Mouse (Mus musculus): ENCODE measurements at regions not wholly inside any gene's neighbourhood (a gene's known extent, or its start where the extent isn't known, plus 50 kb on each side); places are given as distances from the start of the nearest gene placed in this dataset.

DNA sequence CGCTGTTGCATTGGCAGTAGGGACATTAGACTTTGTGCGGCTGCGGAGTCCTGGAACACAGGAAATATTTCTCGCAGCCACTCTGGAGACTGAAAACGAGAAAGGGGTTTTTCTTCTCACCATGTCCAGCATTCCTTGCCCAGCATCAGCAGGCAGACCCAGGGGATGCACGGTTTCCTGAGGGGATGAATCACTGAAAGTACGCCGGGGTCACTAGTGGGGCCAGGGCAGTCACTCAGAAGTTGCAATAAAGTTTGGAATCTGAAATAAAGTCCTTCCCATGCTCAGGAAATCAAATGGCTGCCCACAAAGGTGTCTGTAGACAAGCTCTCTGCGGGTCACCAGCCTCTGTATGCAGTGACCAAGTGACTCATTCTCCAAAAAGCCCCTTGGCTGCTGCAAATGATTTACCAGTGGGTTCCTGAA is 248.2 kb upstream of the Msx2 start:
- H3K4me2 ChIP-seq: no peak overlapping the region

GRCm38 (mm10) chr13:53717582-53717981 is 244.7 kb upstream of the Msx2 start:
- no peaks in the 10 kb centered on the region for H3K27me3 ChIP-seq (ENCODE audit: insufficient read depth, low read length)
- H3K4me2 ChIP-seq: no peak overlapping the region
- no peak overlapping the region for H3K27ac ChIP-seq (ENCODE audit: low read depth)
- 59% methylated on average over 4 of the region's 4 CpGs for WGBS
- no peak overlapping the region for H3K4me3 ChIP-seq (ENCODE audit: low read depth, low read length)
- DNase-seq (no peak), ATAC-seq (ENCODE audit: insufficient read depth) (no peak)
- TF ChIP-seq CTCF (IDR thresholded peaks at IDR 0.05; ENCODE audit: low read depth): no peak
- no peaks in the 10 kb centered on the region for H3K36me3 ChIP-seq (ENCODE audit: insufficient read depth)
- no peak overlapping the region for H3K9ac ChIP-seq
- H3K4me1 ChIP-seq (ENCODE audit: insufficient read depth): no peaks in the 10 kb centered on the region
- H3K9me3 ChIP-seq (ENCODE audit: low read depth, low read length): no peaks in the 10 kb centered on the region

More for the DNA sequence above, 248.2 kb upstream of the Msx2 start:
- H3K36me3 ChIP-seq (ENCODE audit: insufficient read depth): no peaks in the 10 kb centered on the region
- no peaks in the 10 kb centered on the region for H3K4me1 ChIP-seq (ENCODE audit: insufficient read depth)
- no peaks in the 10 kb centered on the region for H3K27me3 ChIP-seq (ENCODE audit: insufficient read depth, low read length)
- TF ChIP-seq CTCF (IDR thresholded peaks at IDR 0.05; ENCODE audit: low read depth): no peak
- H3K9me3 ChIP-seq (ENCODE audit: low read depth, low read length): no peaks in the 10 kb centered on the region
- WGBS: 57% methylated on average over 9 of the region's 9 CpGs
- ATAC-seq (ENCODE audit: insufficient read depth): no peak
- no peak overlapping the region for H3K4me3 ChIP-seq (ENCODE audit: low read depth, low read length)
- DNase-seq: peak; percentile 15
- H3K9ac ChIP-seq: no peak overlapping the region
- peak overlapping the region; percentile 28; the same call in 1 of the 2 replicates for H3K27ac ChIP-seq (ENCODE audit: low read depth)

DNA sequence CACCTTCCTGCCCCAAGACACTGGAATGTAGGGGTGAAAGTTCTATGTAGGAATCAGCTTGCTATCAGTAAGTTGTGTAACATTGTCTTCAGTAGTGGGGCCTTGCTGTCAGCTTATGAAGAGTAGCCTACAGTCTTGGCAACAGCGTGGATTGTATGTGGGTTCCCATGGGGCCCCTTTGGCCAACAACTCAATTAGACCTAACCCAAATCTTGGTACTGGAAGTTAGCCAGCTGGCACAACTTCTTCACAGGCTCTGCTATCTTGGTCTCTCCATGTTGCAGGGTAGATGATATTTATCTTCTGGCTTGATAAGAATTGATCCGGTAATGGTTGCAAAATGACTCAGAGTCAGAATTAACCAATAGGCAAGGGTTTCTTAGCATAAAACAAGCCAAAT is 244.2 kb upstream of the Msx2 start:
- H3K9me3 ChIP-seq (ENCODE audit: low read depth, low read length): no peaks in the 10 kb centered on the region
- no peaks in the 10 kb centered on the region for H3K36me3 ChIP-seq (ENCODE audit: insufficient read depth)
- H3K27ac ChIP-seq (ENCODE audit: low read depth): no peak overlapping the region
- H3K4me1 ChIP-seq (ENCODE audit: insufficient read depth): no peaks in the 10 kb centered on the region
- DNase-seq (no peak), ATAC-seq (ENCODE audit: insufficient read depth) (no peak)
- H3K4me2 ChIP-seq: no peak overlapping the region
- H3K9ac ChIP-seq: no peak overlapping the region
- TF ChIP-seq CTCF (IDR thresholded peaks at IDR 0.05; ENCODE audit: low read depth): no peak
- H3K4me3 ChIP-seq (ENCODE audit: low read depth, low read length): no peak overlapping the region
- no peaks in the 10 kb centered on the region for H3K27me3 ChIP-seq (ENCODE audit: insufficient read depth, low read length)
- 67% methylated on average over 2 of the region's 2 CpGs for whole genome bisulfite sequencing

DNA sequence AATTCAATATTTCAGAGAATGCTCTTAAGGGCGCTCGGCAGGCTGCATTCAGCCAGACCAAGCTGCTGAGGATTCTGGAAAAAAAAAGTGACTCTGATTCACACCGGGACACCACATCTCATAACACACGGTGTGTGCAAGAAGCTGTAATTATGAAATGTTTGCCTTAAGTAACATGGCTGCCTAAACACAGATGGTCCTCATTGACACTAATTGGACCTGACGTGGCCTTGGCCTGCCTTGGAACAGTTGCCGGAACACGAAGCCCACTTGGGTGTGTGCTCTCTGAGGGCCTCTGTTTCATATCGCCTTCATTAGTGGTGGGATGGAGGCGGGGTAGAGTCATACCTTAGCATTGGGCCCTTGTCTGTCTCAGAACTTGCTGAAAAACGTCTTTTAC is 236.2 kb upstream of the Msx2 start:
- no peak overlapping the region for H3K4me3 ChIP-seq (ENCODE audit: low read depth, low read length)
- no peak for TF ChIP-seq CTCF (IDR thresholded peaks at IDR 0.05; ENCODE audit: low read depth)
- no peaks in the 10 kb centered on the region for H3K4me1 ChIP-seq (ENCODE audit: insufficient read depth)
- no peaks in the 10 kb centered on the region for H3K9me3 ChIP-seq (ENCODE audit: low read depth, low read length)
- 68% methylated on average over 10 of the region's 10 CpGs for WGBS
- H3K27ac ChIP-seq (ENCODE audit: low read depth): no peak overlapping the region
- no peaks in the 10 kb centered on the region for H3K36me3 ChIP-seq (ENCODE audit: insufficient read depth)
- H3K9ac ChIP-seq: no peak overlapping the region
- no peak for ATAC-seq (ENCODE audit: insufficient read depth)
- no peaks in the 10 kb centered on the region for H3K27me3 ChIP-seq (ENCODE audit: insufficient read depth, low read length)
- no peak for DNase-seq
- no peak overlapping the region for H3K4me2 ChIP-seq

- DNase-seq (no peak), ATAC-seq (ENCODE audit: insufficient read depth) (no peak)
- H3K36me3 ChIP-seq (ENCODE audit: insufficient read depth): no peaks in the 10 kb centered on the region
- no peaks in the 10 kb centered on the region for H3K27me3 ChIP-seq (ENCODE audit: insufficient read depth, low read length)
- no peak overlapping the region for H3K27ac ChIP-seq (ENCODE audit: low read depth)
- H3K9me3 ChIP-seq (ENCODE audit: low read depth, low read length): no peaks in the 10 kb centered on the region
- TF ChIP-seq CTCF (IDR thresholded peaks at IDR 0.05; ENCODE audit: low read depth): no peak
- H3K4me1 ChIP-seq (ENCODE audit: insufficient read depth): no peaks in the 10 kb centered on the region
- no peak overlapping the region for H3K9ac ChIP-seq
- WGBS: 72% methylated on average over 17 of the region's 17 CpGs
- no peak overlapping the region for H3K4me2 ChIP-seq
- no peak overlapping the region for H3K4me3 ChIP-seq (ENCODE audit: low read depth, low read length)
Observed at GRCm38 (mm10) chr13:53707548-53707947, 234.7 kb upstream of the Msx2 start.

GRCm38 (mm10) chr13:53704104-53704503 is 231.2 kb upstream of the Msx2 start:
- Histone ChIP-seq H3K36me3 (ENCODE audit: insufficient read depth) (no peaks in the 10 kb centered on the region), H3K4me2 (no peak overlapping the region), H3K4me3 (ENCODE audit: low read depth, low read length) (no peak overlapping the region), H3K27me3 (ENCODE audit: insufficient read depth, low read length) (no peaks in the 10 kb centered on the region), H3K27ac (ENCODE audit: low read depth) (no peak overlapping the region), H3K9me3 (ENCODE audit: low read depth, low read length) (no peaks in the 10 kb centered on the region), H3K4me1 (ENCODE audit: insufficient read depth) (no peaks in the 10 kb centered on the region), H3K9ac (no peak overlapping the region)
- ATAC-seq (ENCODE audit: insufficient read depth) (no peak), DNase-seq (no peak)
- WGBS: 69% methylated on average over 11 of the region's 11 CpGs
- TF ChIP-seq CTCF (IDR thresholded peaks at IDR 0.05; ENCODE audit: low read depth): no peak

DNA sequence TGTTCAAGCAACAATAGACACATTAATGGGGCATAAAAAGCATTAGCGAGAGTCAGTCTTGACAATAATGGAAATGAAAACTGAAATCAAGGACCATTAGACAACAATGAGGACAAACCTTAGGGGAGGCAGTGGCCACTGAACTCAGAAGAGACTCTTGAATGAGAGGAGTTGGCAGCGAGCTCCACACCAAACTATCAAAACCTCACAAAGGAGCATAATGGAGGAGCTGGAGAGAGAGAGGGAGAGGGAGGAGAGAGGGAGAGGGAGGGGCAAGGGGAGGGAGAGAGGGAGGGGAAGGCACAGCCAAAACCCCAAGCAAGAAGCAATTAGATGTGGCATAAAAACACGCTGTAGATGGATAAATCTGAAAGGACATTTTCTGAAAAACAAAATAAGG is 227.4 kb upstream of the Msx2 start:
- Histone ChIP-seq H3K9ac (no peak overlapping the region), H3K4me3 (ENCODE audit: low read depth, low read length) (no peak overlapping the region), H3K4me1 (ENCODE audit: insufficient read depth) (no peaks in the 10 kb centered on the region), H3K27ac (ENCODE audit: low read depth) (no peak overlapping the region), H3K9me3 (ENCODE audit: low read depth, low read length) (no peaks in the 10 kb centered on the region), H3K4me2 (no peak overlapping the region), H3K27me3 (ENCODE audit: insufficient read depth, low read length) (no peaks in the 10 kb centered on the region), H3K36me3 (ENCODE audit: insufficient read depth) (no peaks in the 10 kb centered on the region)
- TF ChIP-seq CTCF (IDR thresholded peaks at IDR 0.05; ENCODE audit: low read depth): no peak
- 62% methylated on average over 3 of the region's 3 CpGs for WGBS
- ATAC-seq (ENCODE audit: insufficient read depth): no peak
- no peak for DNase-seq

- no peak for DNase-seq
- H3K4me1 ChIP-seq (ENCODE audit: insufficient read depth): no peaks in the 10 kb centered on the region
- no peaks in the 10 kb centered on the region for H3K36me3 ChIP-seq (ENCODE audit: insufficient read depth)
- ATAC-seq (ENCODE audit: insufficient read depth): no peak
- no peak overlapping the region for H3K4me2 ChIP-seq
- no peak overlapping the region for H3K4me3 ChIP-seq (ENCODE audit: low read depth, low read length)
- H3K27ac ChIP-seq (ENCODE audit: low read depth): no peak overlapping the region
- no peak overlapping the region for H3K9ac ChIP-seq
- H3K27me3 ChIP-seq (ENCODE audit: insufficient read depth, low read length): no peaks in the 10 kb centered on the region
- H3K9me3 ChIP-seq (ENCODE audit: low read depth, low read length): no peaks in the 10 kb centered on the region
- no peak for TF ChIP-seq CTCF (IDR thresholded peaks at IDR 0.05; ENCODE audit: low read depth)
- 63% methylated on average over 6 of the region's 6 CpGs for WGBS
Observed at GRCm38 (mm10) chr13:53697954-53698353, 225.1 kb upstream of the Msx2 start.

Measured in lung, embryonic 14.5 days (tissue).